Mouse (Mus musculus): ENCODE measurements at regions not wholly inside any gene's neighbourhood (a gene's known extent, or its start where the extent isn't known, plus 50 kb on each side); places are given as distances from the start of the nearest gene placed in this dataset.

GRCm38 (mm10) chr14:25052175-25052574 is 406.8 kb upstream of the Zmiz1 start:
- DNase-seq (ENCODE audit: low spot score in 2 of 2), result no peak

GRCm38 (mm10) chr14:25059351-25059750 is 399.6 kb upstream of the Zmiz1 start:
- DNase-seq (ENCODE audit: low spot score in 2 of 2), result peak; percentile 35 to 38

- no peak for DNase-seq (ENCODE audit: low spot score in 2 of 2)
These were observed 398.7 kb upstream of the Zmiz1 start for GRCm38 (mm10) chr14:25060285-25060684.

GRCm38 (mm10) chr14:25063090-25063489 is 395.9 kb upstream of the Zmiz1 start:
- DNase-seq (ENCODE audit: low spot score in 2 of 2), result no peak

DNA sequence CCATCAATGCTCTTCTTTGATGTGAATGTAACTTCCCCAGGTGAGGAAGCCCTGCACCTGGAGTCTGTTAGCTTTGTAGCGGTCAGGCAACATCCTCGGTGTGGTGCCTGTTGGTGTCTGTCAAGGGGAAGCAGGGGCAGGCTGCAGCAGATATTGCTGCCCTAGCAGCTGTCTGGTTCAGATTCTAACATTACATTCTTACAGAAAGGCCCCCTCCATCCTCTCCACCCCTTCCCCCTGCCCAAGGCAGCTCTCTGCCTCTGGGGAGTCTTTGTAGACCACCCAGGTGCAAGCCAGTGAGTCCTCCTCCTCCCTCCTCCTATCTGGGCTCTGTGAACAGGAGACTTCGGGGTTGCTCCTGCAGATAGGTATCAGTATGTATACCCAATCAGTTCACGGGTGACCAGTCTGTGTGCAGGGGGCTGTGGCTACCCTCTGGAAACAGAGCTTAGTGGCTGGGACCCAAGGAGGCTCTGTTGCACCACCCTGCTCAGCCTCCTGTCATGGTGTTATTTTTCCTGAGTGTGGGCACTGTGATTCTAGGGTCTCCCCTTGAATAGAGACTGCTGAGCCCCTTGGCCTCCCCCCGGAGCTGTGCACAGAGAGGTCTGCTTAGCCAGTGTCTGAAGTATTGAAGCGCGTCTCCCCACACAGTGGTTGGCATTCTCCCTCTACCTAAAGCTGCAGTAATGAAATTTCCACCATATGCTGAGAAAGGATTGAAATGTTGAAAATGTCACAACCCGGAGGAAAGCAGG is 394.6 kb upstream of the Zmiz1 start:
- DNase-seq (ENCODE audit: low spot score in 2 of 2), result peak; percentile 39 to 52

- DNase-seq (ENCODE audit: low spot score in 2 of 2), result no peak
These were observed 391.6 kb upstream of the Zmiz1 start for GRCm38 (mm10) chr14:25067435-25067834.

- no peak for DNase-seq (ENCODE audit: low spot score in 2 of 2)
These were observed 390.6 kb upstream of the Zmiz1 start for GRCm38 (mm10) chr14:25068430-25068829.

DNA sequence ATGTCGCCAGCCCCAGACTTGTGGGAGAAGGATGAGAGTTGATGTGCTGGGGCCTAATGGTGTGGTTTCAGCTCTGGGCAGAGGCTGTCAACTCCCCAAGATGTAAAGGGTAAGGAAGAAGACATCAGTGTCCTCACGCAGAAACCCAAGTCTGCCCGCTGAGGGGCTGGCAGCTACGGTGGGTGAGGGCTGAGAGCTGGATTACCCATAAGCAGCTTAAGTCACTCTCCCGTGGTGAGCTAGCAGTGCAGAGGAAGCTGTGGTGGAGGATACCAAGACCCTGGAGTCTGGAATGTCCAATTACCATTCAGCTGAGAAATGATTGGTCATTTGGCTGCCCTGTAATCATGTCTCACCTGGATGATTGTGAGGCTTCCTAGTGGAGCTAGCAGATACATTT is 385.8 kb upstream of the Zmiz1 start:
- no peak for DNase-seq (ENCODE audit: low spot score in 2 of 2)

DNA sequence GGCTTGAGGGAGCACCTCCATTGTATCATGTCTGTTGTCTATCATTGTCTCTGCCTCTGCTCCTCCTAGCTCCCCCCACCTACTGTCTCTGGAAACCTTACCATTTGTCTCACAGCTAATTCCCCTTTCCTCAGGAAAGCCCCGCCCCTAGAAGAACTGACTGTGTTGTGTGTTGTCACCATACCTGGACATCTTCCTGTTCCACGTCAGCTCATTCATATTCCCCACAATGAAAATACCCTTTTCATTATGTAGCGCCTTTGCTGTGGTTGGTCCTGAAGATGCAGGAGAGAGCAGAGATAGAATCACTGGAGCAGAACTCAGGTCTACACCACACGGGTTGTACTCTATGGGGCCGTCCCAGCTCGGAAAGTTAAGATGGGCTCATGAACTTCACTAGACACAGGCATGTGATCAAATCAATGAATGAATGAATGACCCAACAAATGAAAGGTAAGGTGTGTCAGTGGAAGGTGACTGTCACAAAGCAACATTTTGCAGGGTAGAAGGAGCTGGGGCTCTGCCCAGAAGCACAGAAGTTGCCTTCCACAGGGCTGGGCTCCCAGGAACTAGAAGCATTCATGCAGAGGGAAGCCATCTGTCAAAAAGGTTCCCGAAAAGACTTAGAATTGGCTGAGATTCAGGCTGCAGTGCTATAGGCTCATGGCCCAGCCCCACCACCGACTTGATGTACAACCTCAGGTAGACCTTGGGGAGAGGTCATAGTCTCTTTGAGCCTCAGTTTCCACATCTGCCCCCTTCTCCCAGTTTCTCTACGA is 384.8 kb upstream of the Zmiz1 start:
- DNase-seq (ENCODE audit: low spot score in 2 of 2), result no peak

DNA sequence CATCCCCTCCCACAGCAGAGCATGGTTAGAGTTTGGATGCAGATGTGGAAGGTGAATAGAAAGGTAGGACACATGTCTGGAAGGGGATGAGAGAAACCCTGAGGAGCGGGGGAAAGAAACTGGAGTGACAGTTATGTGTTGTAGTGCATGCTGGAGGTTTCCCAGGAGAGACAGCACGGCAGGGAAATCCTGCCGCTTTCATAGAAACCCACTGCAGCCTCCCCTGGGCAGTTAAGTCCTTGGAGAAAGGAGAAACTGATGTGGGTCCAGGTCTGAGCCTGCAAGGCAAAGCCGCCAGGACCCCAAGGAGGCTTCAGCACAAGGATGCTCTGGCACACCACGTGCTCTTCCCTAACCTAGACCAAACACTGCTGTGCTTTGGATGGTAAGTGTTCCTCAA is 384.1 kb upstream of the Zmiz1 start:
- DNase-seq (ENCODE audit: low spot score in 2 of 2), result no peak

DNA sequence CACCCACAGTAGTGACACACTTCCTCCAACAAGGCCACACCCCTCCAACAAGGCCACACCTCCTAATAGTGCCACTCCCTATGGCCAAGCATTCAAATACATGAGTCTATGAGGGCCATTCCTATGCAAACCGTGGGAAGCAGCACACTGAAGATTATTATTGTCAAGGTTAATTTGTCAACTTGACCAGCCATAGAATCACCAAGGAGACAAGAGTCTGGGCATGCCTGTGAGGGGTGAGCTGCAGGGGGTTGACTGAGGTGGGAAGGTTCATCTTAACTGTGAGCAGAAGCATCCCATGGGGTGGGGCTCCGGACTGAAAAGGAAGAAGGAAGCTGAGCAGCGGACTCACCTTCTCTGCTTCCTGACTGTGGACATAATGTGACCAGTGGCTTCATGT is 378.6 kb upstream of the Zmiz1 start:
- DNase-seq (ENCODE audit: low spot score in 2 of 2), result no peak

GRCm38 (mm10) chr14:25083847-25084246 is 375.1 kb upstream of the Zmiz1 start:
- DNase-seq (ENCODE audit: low spot score in 2 of 2), result no peak

DNA sequence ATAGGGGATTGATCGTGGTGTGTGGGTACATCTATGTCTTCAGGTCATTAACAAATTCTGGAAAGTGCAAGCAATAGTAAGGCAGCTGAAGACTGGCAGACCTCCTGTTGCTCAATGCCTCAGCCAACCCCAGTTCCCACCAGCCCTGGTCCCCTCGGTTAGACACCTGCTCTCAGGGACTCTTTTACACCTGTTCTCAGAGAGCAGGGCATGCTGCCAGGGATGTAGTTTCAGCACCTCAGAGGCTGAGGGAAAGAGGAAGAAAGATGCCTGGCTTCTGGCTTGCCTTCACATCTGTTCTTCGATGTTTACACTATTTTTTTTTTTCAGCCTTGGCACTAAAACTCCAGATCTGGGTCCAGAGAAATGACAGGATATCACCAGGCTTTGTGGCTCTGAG is 362.2 kb upstream of the Zmiz1 start:
- no peak for DNase-seq (ENCODE audit: low spot score in 2 of 2)

GRCm38 (mm10) chr14:25105391-25105790 is 353.6 kb upstream of the Zmiz1 start:
- DNase-seq (ENCODE audit: low spot score in 2 of 2), result no peak

GRCm38 (mm10) chr14:25106451-25106850 is 352.5 kb upstream of the Zmiz1 start:
- no peak for DNase-seq (ENCODE audit: low spot score in 2 of 2)

DNA sequence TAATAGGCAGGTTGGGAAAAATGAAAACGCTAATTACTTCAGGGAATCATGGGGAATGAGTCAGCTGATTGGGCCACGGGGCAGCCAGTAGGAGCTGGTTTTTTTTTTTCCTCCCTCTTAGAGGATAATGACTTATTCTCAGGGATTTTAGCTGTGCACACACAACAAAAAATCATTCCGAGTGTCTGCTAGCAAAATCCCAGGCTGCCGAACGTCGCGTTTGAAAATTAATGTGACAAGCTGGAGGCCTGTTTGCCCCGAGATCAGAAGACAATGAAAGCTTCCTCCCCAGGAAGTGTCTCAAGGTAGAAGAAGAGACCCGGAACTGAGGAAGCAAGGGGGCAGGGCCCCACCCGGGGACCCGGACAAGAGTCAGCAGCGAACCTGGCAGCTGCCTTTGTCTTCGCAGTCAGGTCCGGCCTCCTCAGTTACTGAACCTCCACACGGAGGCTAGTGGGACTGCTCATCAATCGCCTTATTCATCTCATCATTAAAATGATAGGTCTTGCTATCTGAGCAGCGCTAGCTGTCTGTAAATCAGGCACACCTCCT is 350.8 kb upstream of the Zmiz1 start:
- peak; percentile 76 to 77 for DNase-seq (ENCODE audit: low spot score in 2 of 2)

DNA sequence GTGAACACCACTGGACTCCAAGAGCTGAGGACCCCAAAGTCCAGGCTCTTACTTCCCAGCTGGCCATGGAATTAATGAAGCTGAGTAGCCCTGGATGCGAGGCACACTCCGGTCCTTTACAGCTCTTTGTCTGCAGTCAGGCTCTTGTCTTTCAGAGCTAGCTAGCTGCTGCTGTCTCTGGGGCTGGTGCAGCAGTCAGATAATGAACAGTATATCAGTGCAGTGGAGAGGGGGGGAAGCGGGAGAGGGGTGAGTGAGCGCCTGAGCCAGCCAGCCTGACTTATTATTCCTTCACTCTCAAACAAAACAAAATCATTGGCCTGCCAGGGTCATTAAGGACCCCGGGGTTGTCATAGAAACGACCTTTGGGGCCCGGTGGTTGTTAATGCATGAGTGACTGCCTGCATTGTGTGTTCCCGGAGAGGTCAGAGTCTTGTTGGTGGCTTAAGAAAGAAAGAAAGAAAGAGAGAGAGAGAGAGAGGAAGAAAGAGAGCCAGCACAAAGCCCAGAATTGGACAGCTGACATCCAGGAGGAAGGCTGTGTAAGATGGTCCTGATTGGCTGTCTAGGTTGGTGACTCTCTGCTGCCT is 350.2 kb upstream of the Zmiz1 start:
- DNase-seq (ENCODE audit: low spot score in 2 of 2), result peak; percentile 16 to 21

DNA sequence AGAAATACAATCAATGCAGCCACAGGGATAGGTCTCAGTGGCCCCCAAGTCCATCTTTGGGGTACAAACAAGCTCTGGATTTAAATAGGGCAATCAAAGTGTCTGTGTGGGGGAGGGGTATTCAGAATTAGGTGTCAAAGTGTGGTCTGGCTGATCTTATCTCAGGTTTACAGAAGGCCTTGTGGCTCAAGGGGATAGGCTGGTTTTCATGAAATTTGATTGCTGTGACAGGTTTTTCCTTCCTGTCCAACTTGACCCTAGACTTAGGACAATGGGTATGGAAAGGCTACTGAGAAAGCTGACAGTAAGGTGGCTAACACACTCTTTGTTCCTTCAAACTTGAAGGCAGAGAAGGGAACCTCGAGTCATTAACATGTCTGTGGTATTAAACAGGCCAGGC is 349.3 kb upstream of the Zmiz1 start:
- DNase-seq (ENCODE audit: low spot score in 2 of 2), result no peak

- DNase-seq (ENCODE audit: low spot score in 2 of 2), result no peak
These were observed 346.2 kb upstream of the Zmiz1 start for GRCm38 (mm10) chr14:25112832-25113231.

GRCm38 (mm10) chr14:25113326-25113725 is 345.7 kb upstream of the Zmiz1 start:
- DNase-seq (ENCODE audit: low spot score in 2 of 2), result no peak

DNA sequence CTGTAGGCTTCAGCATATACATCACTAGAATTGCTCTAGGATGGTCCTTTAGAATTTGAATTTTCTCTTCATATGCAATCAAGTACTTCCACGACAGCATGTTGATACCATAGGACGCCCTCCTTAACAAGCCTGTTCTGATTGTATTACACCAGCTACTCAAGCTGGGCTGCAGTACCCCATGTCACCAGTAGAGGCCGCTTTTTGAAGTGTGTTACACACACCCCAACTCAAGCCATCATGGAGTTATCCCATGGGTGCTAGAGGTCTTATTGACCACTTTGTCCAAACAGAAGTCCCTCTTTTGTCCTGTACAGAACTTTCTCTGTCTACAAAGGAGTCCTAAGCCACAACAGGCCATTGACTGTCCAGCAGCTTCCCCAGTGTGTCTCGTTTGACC is 342.6 kb upstream of the Zmiz1 start:
- DNase-seq (ENCODE audit: low spot score in 2 of 2), result peak; percentile 65 to 89

- peak in 1 of 2 experiments; percentile 32 for DNase-seq (ENCODE audit: low spot score in 2 of 2)
These were observed 339.0 kb upstream of the Zmiz1 start for GRCm38 (mm10) chr14:25119999-25120398.

DNA sequence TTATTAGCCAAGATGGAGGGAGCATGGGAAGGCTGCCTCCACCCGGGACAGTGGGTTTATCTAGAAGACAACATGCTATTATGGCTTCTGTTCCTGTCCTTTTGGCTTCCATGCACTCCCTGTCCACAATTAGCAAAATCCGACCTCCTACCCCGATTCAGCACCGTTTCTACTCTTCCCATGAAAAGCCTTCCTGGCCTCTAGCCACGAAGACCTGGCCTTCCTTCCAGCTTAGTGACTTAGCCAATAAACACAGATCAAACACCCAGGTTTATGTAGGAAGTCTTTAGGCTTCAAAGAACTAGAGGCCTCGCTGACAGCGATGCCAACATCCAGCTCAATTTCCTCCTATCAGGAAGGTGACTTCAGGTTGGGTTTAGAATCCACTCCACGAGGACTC is 338.5 kb upstream of the Zmiz1 start:
- no peak for DNase-seq (ENCODE audit: low spot score in 2 of 2)

Data from thymus, postnatal 10 days (tissue).